Mouse (Mus musculus): Measurements from ENCODE around the gene Adm2. TPM values are rescaled to one million over a fixed set of nuclear protein-coding genes. Genes with fewer than 3 reads are reported as not detected.

Gene Adm2
- not detected for polyA plus RNA-seq (2014; fragmentation: Illumina TruSeq; extraction: RNeasy Lipid Tissue Mini Kit (QIAGEN cat#74804))

GRCm38 (mm10) chr15:89322670-89323522, at the start of gene Adm2:
Gene Adm2 (plus strand): TSS chr15:89322720.

GRCm38 (mm10) chr15:89315190-89315731, 7.3 kb upstream of the Adm2 start, which contains the start of gene Sbf1:
Gene Sbf1 (minus strand): TSS chr15:89315311.

GRCm38 (mm10) chr15:89334271-89334670, 11.8 kb downstream of the Adm2 start, which contains the start of gene Miox:
Gene Miox (plus strand): TSS chr15:89334398.

DNA sequence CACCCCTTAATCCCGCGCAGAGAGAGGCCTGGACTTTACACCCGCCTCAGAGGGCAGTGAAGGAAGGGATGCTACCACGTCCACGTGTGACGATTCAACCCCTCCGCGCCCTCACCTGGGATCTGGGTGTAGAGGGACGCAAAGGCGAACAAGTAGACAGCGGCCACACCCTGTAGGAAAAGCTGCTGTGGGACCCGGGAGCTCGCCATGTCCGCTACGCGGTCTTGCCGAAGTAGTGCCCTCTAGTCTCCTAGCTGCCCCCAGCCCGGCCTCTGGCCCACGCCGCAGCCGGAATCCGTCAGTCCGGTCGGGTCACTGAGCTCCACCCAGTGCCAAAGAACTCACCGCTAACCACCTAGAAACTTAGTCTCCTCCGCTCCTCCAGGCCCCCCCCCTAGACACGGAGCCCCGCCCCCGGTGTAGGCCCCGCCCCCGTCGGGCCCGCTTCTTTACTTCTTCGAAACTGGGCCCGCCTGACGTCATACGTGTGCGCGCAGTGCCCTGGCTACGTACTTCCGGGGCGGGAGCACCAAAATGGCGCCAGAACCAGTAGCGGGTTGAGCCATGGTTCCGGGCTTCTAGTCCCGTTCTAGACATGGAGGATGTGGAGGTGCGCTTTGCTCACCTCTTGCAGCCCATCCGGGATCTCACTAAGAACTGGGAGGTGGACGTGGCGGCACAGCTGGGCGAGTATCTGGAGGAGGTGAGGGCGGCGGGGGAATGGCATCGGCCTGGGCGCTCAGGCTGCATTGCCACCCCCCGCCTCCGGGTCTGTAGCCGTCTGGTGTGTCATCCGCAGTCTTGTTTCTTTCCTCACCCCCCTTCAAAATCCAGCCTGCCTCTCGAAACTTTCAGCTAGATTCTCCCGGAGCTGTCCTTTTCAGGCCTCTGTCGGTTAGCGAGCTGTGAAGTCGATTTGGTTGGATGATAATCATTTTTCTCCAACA, 33.0 kb downstream of the Adm2 start, which contains the start of the genes Lmf2 and Ncaph2:
Gene Lmf2 (minus strand): TSS at position 419 of the 947 bp plus-strand sequence.
Gene Ncaph2 (plus strand): TSS at position 479 of the 947 bp plus-strand sequence.

DNA sequence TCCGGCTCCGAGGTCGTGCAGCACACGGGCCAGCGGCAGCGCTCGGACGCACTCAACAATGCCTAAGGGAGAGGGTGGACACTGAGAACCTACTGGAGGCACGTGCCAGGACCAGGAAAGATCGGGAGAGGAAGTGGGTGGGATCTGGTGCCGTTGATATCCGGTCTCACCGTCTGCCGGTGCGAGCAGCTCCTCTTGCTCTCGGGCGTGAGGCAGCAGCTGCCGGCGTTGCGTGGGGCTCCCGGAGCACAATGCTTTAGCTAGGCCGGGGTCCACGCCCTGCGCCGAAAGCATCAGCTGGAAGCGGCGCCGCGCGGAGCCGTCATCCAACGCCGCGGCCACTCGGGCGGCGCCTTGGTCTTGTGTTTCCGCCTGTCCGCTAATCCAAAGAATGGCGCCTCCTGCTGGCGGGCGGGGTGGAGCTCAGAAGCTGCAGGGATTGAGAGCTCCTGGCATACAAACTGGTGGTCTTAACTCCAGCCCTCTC, 51.3 kb downstream of the Adm2 start, which contains the start of gene Sco2:
Gene Sco2 (minus strand): TSS at position 85 of the 487 bp plus-strand sequence.

Other genes with a start within 250 kb of the Adm2 start
- 3.3 TPM for gene Trabd, start 247.6 kb upstream of the Adm2 start, polyA plus RNA-seq (2014; fragmentation: Illumina TruSeq; extraction: RNeasy Lipid Tissue Mini Kit (QIAGEN cat#74804))
- 3.2 TPM for gene Selenoo, start 233.6 kb upstream of the Adm2 start, polyA plus RNA-seq (2014; fragmentation: Illumina TruSeq; extraction: RNeasy Lipid Tissue Mini Kit (QIAGEN cat#74804))
- gene Tubgcp6, start 199.6 kb upstream of the Adm2 start, polyA plus RNA-seq (2014; fragmentation: Illumina TruSeq; extraction: RNeasy Lipid Tissue Mini Kit (QIAGEN cat#74804)), result 1.3 TPM
- gene Hdac10, start 194.0 kb upstream of the Adm2 start, polyA plus RNA-seq (2014; fragmentation: Illumina TruSeq; extraction: RNeasy Lipid Tissue Mini Kit (QIAGEN cat#74804)), result not detected
- gene Mapk12, start 182.0 kb upstream of the Adm2 start, polyA plus RNA-seq (2014; fragmentation: Illumina TruSeq; extraction: RNeasy Lipid Tissue Mini Kit (QIAGEN cat#74804)), result not detected
- not detected for gene Mapk11, start 173.1 kb upstream of the Adm2 start, polyA plus RNA-seq (2014; fragmentation: Illumina TruSeq; extraction: RNeasy Lipid Tissue Mini Kit (QIAGEN cat#74804))
- 6.7 TPM for gene Plxnb2, start 141.9 kb upstream of the Adm2 start, polyA plus RNA-seq (2014; fragmentation: Illumina TruSeq; extraction: RNeasy Lipid Tissue Mini Kit (QIAGEN cat#74804))
- gene Dennd6b, start 126.2 kb upstream of the Adm2 start, polyA plus RNA-seq (2014; fragmentation: Illumina TruSeq; extraction: RNeasy Lipid Tissue Mini Kit (QIAGEN cat#74804)), result 0.17 TPM
- 5.9 TPM for gene Ppp6r2, start 111.2 kb upstream of the Adm2 start, polyA plus RNA-seq (2014; fragmentation: Illumina TruSeq; extraction: RNeasy Lipid Tissue Mini Kit (QIAGEN cat#74804))
- gene Sbf1, start 7.4 kb upstream of the Adm2 start, polyA plus RNA-seq (2014; fragmentation: Illumina TruSeq; extraction: RNeasy Lipid Tissue Mini Kit (QIAGEN cat#74804)), result 1.5 TPM
- gene Miox, start 11.7 kb downstream of the Adm2 start, polyA plus RNA-seq (2014; fragmentation: Illumina TruSeq; extraction: RNeasy Lipid Tissue Mini Kit (QIAGEN cat#74804)), result not detected
- 0.86 TPM for gene Lmf2, start 32.9 kb downstream of the Adm2 start, polyA plus RNA-seq (2014; fragmentation: Illumina TruSeq; extraction: RNeasy Lipid Tissue Mini Kit (QIAGEN cat#74804))
- 12.9 TPM for gene Ncaph2, start 33.0 kb downstream of the Adm2 start, polyA plus RNA-seq (2014; fragmentation: Illumina TruSeq; extraction: RNeasy Lipid Tissue Mini Kit (QIAGEN cat#74804))
- gene Sco2, start 51.1 kb downstream of the Adm2 start, polyA plus RNA-seq (2014; fragmentation: Illumina TruSeq; extraction: RNeasy Lipid Tissue Mini Kit (QIAGEN cat#74804)), result not detected
- not detected for gene Tymp, start 54.3 kb downstream of the Adm2 start, polyA plus RNA-seq (2014; fragmentation: Illumina TruSeq; extraction: RNeasy Lipid Tissue Mini Kit (QIAGEN cat#74804))
- not detected for gene Odf3b, start 56.6 kb downstream of the Adm2 start, polyA plus RNA-seq (2014; fragmentation: Illumina TruSeq; extraction: RNeasy Lipid Tissue Mini Kit (QIAGEN cat#74804))
- gene Klhdc7b, start 62.2 kb downstream of the Adm2 start, polyA plus RNA-seq (2014; fragmentation: Illumina TruSeq; extraction: RNeasy Lipid Tissue Mini Kit (QIAGEN cat#74804)), result not detected
- gene Syce3, start 87.8 kb downstream of the Adm2 start, polyA plus RNA-seq (2014; fragmentation: Illumina TruSeq; extraction: RNeasy Lipid Tissue Mini Kit (QIAGEN cat#74804)), result not detected
- not detected for gene Cpt1b, start 103.1 kb downstream of the Adm2 start, polyA plus RNA-seq (2014; fragmentation: Illumina TruSeq; extraction: RNeasy Lipid Tissue Mini Kit (QIAGEN cat#74804))
- gene C730034F03Rik, start 106.9 kb downstream of the Adm2 start, polyA plus RNA-seq (2014; fragmentation: Illumina TruSeq; extraction: RNeasy Lipid Tissue Mini Kit (QIAGEN cat#74804)), result 0.48 TPM
- gene Gm44502, start 107.0 kb downstream of the Adm2 start, polyA plus RNA-seq (2014; fragmentation: Illumina TruSeq; extraction: RNeasy Lipid Tissue Mini Kit (QIAGEN cat#74804)), result not detected
- 19.3 TPM for gene Chkb, start 107.2 kb downstream of the Adm2 start, polyA plus RNA-seq (2014; fragmentation: Illumina TruSeq; extraction: RNeasy Lipid Tissue Mini Kit (QIAGEN cat#74804))
- gene Mapk8ip2, start 131.2 kb downstream of the Adm2 start, polyA plus RNA-seq (2014; fragmentation: Illumina TruSeq; extraction: RNeasy Lipid Tissue Mini Kit (QIAGEN cat#74804)), result 0.20 TPM
- gene Arsa, start 154.7 kb downstream of the Adm2 start, polyA plus RNA-seq (2014; fragmentation: Illumina TruSeq; extraction: RNeasy Lipid Tissue Mini Kit (QIAGEN cat#74804)), result 1.9 TPM
- gene Shank3, start 176.9 kb downstream of the Adm2 start, polyA plus RNA-seq (2014; fragmentation: Illumina TruSeq; extraction: RNeasy Lipid Tissue Mini Kit (QIAGEN cat#74804)), result 1.00 TPM
- gene Acr, start 245.6 kb downstream of the Adm2 start, polyA plus RNA-seq (2014; fragmentation: Illumina TruSeq; extraction: RNeasy Lipid Tissue Mini Kit (QIAGEN cat#74804)), result not detected